Mouse (Mus musculus) B cell, adult 2 months (primary cell): Measurements from ENCODE around the gene Rspo3.

Experiments used
- DNase-seq, 2 experiments: peaks; one replicate each; pipeline ENCODE4 v3.0.0; 2022

The Rspo3 gene

GRCm38 (mm10) chr10:29426660-29427059, 109.0 kb downstream of the Rspo3 start:
- DNase-seq = no peak

- no peak for DNase-seq
Measured at GRCm38 (mm10) chr10:29424571-29424970, 111.1 kb downstream of the Rspo3 start.

GRCm38 (mm10) chr10:29414361-29414760, 121.3 kb downstream of the Rspo3 start:
- no peak for DNase-seq

DNA sequence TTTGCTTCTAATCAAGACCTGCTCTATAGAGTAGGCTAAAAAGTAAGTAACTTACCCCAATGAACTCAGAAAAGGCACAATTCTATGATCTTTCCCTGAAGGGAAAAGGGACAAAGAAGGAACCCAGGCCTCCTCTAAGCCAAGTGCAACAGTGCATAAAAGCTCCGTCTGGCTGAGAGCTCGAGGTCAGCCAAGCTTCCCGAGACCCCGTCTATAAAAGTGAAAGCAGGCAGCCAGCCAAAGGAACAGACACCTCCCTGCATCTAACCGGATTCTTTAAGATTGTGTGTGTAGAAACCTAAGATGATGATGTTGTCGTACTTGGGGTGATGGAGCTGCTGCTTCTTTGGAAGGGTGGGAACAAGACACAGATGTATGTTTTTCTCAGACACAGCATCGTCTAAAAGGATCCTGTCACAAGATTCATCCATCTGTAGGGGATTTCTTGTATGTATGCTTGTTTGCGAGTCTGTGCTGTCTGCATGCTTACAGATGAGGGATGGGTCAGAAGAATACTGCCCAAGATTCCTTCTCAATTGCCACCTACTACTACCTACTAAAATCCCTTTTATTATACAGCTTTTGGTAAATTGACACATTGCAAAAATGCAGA, 132.9 kb downstream of the Rspo3 start:
- no peak for DNase-seq
